Mouse (Mus musculus) spleen, embryonic (tissue): ENCODE data around the gene Tmem53.

Experiments used
- CTCF ChIA-PET: fragments of 350-600 bp; sonication (Branson Sonifier 250); formaldehyde crosslinking; loops from one replicate; lab custom pipeline; 2022; lab: Charles Lee

Gene Tmem53

DNA sequence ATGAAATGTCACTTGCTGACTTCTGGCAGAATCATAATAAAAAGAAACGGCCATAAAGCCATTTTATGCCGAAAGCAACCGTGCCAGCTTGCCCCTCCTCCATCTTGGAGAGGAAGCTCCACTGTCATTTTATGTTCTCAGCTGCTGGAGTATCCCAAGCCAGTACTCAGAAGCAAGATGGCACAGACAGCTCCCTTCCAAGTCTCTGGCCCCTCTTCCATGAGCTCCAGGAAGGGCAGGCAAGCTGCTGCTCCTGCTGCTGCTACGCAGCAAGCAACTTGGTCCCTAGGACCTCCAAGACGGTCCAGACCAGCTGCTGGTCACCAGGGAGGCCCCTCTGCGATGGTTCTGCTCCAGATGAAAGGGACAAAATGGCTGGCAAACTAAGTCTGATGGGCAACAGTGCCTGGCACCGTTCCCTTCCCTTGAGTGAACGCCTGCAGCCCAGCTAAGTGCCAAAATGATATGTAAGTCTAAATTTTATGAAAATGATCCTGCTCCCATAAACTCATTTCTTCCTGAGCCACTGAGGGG lies 28.7 kb downstream of the Tmem53 start:
- CTCF ChIA-PET, result no interaction called here

DNA sequence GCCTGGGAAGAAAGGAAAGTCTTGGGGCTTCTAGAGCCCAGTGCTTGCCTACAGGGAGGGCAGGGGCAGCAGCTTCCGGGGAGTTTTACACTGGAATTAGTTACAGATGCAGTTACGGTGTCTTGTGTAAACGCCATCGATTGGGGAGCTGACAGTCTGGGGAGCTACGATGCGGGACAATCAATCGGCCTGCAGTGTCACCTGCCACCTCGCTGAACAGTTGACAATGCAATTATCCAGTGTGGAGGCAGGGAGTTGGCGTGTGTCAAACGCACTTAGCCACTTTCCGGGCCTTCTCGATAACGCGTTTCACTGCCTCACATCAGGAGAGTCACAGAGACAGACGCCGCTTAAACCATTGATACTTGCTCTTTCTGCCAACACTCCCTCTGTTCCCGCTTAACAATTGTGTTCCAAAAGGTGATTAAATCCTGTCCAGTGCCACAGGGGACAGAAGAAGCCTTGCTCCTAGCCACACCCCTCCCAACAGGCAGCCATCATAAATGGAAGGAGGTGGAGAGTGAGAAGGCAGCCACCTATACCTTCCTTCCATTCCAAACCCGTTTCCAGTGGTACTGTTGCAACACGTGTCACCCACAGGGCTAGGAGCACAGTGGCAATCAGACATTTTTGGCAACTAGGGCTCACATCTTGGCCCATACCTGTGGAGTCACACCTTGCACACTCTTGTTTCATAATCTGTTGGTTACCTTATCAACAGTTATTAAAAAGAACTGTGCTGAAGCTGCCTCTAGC lies 29.5 kb downstream of the Tmem53 start:
- CTCF ChIA-PET, result no interaction called here

DNA sequence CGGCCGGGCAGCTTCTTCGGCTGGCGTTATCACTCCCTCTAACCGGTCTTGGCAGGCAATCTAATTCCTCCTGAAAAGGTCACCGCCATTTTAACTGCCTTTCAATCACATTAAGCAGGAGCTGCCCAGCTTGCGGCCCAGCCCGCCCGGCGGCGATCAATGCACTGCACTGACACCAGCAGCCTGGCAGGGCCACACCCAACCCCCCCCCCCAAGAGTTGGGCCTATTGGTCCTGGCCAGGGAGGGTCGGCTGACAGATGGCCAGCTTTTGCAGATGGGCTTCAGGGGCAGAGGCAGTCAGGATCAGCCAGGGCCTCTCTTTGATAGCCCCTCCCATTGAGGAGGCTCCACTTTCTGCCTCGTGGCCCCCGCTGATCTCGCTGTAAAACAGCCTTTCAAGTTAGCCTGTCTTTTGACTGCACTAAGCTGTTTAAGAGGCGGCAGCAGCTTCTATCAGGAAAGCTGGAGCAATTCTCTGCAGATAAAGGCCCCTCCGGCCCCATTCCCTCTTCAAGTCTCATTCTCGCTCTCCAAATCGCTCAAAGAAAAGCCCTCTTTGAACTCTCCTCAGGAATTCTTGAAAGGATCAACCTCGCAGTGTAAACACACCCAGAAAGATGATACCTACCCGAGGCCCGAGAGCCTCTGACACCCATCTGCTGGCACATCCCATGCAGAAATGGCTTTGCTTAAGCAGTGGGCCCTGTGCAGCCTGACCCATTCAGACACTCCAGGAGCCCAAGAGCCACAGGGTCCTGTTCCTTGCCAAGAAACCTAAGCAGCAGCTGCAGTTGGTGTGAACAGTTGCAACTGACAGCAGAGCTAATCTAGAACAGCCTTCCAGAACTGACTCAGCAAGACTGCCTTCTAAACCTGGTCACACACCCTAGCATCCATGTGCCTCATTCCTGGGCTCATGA lies 31.8 kb downstream of the Tmem53 start:
- CTCF ChIA-PET, result interaction anchor here (0.6 kb wide), 1 partner anchor 290 kb away, joined by 3 read pairs; no protein-coding TSS in a partner anchor

DNA sequence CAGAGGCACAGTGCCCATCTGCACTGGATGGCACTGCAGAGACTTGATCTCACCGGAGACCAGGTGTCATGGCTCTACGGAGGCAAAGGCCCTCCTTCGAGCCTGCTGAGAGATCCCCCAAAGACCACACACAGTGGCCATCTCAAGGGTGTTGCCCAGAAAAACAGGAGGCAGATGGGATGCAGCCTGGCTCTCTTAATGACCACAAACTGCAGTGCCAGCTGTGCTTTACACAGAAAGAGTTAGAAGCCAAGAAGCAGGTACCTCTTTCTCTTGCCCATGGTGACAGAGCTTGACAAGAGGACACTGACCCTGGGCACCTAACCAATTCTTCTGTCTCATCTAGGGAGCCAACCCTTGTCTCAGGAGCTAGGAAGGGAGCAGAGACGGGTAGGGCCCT lies 32.6 kb downstream of the Tmem53 start:
- CTCF ChIA-PET, result no interaction called here

DNA sequence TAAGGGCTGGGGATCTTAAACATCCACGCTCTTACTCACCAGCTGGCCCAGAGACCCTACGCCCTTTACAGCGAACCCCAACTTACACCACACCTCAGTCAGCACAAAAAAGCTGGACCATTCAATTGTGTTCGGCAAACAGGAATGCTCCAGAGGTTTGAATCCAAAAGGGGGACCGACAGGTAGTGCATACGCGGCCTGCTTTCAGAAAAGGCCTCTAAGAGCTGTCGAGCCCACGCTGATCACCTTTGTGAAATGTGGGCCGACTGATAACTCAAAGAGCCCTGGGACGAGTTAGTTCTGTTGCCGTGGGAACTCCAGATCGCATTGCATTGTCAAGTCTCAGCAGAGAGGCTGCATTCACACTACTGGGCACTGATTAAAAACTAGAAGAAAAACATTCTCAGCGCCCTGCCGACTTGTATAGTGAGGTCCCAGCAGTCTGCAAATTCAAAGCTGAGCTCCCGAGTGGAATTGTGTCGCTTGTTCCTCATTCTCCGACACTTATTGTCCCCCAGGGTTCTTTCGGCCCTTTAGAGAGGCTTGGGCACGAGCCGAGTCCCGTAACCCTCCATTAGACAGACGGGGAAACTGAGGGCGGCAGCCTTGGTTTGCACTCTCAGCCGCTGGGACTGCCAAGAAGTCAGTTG lies 36.7 kb downstream of the Tmem53 start:
- CTCF ChIA-PET, result no interaction called here

DNA sequence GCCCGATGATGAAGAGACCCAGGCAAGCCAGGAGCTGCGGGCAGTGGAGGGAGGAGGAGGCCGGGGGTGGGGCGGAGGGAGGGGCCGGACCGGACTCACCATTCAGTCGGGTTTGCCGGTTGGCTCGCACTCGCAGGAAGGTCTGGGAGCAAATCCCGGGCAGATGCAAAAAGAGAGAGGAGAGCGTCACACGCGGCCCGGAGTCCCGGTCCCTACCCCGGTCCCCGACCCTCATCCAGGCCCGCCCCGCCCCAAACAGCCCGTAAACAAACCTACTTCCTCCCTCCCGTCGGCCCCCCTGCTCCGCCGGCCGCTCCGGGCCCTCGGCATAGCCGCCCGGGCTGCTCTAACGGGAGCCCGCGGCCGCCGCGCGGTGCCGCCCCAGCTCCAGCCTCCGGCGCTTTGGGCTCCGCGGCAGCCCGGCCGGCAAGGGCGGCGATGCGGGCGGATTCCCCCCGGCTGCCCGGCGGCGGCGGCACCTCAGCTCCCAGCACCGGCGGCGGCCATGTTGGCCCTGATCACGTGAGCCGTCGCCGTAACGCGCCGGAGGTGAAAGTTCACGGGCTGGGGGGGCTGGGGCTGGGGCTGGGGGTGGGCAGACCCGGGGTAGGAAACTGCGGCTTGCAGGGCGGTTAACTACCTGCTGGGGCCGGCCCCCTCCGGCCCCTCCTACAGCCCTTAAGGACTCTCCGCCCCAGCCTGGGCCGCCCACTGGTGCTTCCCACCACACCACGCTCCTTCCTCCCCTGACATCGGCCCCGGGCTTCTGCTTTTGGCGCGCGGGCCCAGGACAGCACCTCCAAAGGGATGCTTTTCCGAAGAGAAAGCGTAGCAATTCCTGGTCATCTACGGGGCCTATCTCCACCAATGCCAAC lies 37.4 kb downstream of the Tmem53 start:
- CTCF ChIA-PET, result interaction anchor here (0.6 kb wide), 1 partner anchor 20 kb away, joined by 3 read pairs; no protein-coding TSS in a partner anchor

DNA sequence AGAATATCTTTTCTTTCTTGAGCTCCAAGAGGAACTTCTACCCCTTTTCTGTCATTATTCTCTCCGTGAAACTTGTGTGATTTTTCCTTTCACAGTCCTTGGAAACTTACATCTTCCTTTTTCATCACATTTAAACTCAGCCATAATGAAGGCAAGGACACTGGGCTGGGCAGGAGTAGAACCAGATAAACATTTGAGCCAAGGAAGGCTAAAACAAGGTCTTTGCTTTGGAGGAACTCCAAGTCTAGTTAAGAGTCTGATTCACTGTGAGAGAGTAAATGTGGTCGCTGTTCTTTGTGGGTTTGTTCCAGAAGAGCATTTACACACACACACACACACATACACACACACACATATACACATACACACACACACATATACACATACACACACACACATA lies 39.9 kb downstream of the Tmem53 start:
- CTCF ChIA-PET, result no interaction called here

DNA sequence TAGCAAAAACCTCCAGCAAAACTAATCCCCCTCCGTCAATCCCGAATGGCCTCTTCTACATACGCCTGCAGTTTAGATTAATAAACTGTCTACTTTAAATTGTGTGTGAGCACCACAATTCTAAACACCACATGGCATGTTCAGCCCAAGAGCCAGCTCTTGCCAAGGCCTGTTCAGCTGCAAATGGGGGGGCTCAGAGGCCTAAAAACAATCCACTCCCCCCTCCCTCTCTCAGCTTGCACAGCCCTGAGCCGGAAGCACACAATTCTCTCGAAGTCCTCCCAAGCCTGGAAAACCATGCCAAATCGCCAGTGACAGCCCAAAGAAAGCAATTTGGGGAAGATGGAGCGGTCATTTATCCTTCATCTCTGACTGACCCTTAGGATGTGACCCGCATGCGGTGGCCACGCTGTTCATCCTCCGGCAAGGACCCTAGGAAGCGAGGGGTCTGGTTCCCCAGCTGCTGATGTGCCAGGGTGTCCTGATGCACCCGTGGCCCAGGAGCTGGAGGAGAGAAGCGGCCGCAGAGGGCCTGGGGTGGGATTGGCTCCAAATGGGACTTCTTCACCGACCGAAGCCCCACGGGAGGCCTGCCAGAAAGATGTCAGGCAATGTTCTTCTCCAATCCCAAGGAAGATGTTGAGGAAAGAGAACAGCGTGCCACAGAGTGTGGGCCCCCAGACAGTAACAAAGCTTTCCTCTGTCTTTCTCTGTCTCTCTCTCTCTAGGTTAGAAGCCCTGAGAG lies 45.3 kb downstream of the Tmem53 start:
- CTCF ChIA-PET, result no interaction called here

DNA sequence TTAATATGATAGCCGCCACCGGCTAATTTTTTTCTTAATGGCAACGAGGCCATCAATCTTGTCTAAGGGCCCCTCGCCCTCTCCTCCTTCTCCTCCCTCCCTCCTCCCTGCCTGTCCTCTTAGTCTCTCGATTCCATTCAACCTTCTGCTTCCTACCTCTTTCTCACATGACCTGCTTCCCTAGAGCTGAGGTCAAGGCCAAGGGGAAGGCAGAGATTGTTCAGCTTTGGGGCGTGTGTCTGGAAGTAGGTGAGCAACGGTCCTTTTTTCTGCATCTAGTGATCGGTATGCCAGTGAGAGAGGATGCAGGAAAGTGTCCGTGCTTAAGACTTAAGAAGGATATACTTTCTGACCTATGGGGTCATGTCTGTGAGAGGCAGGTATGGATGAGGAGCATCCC lies 46.1 kb downstream of the Tmem53 start:
- CTCF ChIA-PET, result no interaction called here

DNA sequence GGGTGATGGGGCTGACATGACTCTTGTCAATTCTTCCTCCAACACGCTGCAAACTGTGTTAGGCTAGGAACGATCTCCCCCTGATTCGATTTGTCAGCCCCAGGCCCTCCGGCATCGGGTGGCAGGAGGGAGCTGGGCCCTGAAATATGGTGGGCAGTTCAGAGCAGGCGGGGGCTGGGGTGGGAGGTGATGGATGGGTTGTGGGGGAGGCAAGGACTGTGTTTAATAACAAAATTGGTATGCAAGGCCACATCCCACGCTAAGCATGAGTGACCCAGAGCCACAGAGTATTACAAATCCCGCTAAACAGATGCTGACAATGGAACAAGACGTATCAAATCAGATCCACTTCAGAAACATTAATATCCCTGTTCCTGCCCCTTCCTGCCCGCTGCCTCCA lies 48.2 kb downstream of the Tmem53 start:
- CTCF ChIA-PET, result no interaction called here

DNA sequence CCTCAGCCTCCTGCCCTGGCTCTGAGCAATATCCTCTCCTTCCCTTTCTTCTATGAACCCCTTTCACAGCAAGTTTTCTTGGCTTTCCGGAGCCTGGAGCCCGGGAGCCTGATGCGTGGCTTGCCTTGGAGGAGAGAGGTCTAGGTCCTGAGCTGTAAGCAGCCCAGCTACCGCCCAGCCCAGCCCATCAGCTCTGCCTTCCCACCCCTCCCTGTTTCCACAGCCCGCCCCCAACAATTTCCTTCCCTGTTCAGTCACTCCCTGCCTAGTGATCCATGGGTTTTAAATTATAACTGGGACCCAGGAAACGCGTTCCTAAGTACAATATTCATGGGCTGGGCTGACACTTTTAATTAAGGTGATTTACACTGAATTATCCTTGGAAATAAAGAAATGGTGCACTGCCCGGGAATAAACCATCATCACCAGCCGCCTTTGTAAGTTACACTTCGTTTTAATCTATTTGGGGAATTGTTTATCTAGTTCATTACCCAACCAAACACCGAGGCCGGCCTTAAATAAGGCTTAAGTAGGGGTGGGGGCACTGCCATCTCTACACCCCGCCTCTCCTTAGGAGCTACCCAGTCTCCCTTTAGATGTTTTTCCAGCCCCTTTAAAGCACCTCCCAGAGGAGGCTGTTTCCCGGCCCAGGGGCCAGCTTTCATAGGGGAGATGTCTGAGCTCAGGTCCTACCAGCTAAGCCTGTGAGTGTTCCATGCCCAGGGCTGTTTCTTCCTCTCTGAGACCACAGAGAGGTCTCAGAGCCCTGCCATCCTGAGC lies 50.5 kb downstream of the Tmem53 start:
- CTCF ChIA-PET, result no interaction called here

DNA sequence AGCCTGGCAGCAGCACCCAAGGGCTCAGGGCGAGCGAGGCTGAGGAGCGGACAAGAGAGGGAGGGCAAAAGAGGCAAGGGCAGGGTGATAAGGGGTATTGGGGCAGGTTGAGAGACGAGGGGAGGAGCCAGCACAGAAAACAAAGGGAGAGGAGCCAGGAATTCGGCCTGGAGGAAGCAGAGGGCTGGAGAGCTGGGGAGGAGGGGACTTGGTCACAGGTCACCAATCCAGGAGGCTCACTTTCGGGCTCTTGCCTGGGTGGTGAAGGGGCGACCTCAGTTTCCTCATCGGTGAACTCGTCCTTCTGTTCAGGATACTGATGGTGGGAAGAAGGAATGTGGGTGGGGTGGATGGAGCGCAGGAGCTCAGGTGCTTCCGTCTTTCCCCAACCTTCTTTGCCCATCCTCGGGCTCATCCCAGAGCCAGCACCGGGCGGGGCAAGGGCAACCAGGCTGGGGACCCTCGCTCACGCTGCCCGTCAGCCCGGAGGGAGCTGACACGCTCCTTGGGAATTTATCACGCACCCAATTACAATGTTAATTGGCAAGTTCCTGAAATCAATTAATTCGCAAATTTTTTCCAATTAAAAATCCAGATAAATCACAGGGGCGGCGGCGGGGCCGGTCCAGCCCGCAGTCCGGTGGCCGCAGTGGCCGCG lies 52.0 kb downstream of the Tmem53 start:
- CTCF ChIA-PET, result no interaction called here

DNA sequence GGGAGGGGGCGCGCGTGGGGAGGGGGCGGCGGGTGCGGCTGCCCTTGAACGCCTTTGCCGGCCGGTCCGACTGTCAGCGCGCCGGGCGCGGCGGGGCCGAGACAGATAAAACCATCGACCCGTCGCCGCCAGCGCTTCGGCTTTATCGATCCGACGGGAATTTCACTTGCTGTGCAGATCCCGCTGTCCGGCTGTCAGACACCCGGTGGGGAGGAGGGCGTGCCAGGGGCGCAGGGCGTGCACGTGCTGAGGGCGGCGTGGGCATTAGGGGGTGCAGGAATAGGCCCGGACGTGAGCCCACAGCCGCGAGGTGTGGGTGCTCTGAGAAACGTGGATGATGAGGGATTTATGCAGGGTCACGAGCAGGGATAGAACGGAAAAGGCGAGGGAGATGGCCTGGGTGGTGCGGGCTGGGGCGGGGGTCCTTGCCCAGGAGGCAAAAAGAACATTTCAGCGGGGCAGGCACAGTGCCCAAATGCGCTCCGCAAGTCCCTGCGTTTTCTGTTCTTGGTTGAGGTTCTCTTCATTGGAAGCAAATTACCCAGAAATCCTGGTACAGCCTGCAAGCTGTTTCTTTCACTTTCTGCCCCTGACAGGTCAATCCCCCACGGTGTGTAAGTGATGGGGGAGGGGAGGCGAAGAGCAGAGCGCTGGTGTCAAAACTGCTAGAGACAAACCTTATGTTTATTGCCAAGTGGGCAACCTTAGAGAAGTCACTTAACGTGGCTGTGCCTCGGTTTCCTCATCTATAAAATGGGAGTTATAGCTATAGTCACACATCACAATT lies 52.7 kb downstream of the Tmem53 start:
- CTCF ChIA-PET, result no interaction called here

DNA sequence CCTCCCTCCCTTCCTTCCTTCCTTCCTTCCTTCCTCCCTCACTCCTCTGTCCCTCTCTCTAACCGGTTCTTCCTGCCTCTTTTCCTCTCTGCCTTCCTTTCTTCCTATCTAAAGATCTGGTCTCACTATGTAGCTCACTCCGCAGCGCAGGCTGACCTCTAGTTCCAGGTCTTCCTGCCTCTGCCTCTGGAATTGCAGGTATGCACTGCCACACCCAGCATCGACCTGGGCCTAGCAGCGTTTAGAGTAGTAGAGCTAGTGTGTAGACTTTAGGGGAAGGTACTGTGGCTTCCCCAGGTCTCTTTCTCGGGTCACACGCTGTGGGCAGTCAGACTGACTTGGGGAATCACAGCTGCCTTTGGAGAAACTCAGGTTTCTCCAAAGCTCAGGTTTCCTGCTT lies 53.7 kb downstream of the Tmem53 start:
- CTCF ChIA-PET, result no interaction called here

DNA sequence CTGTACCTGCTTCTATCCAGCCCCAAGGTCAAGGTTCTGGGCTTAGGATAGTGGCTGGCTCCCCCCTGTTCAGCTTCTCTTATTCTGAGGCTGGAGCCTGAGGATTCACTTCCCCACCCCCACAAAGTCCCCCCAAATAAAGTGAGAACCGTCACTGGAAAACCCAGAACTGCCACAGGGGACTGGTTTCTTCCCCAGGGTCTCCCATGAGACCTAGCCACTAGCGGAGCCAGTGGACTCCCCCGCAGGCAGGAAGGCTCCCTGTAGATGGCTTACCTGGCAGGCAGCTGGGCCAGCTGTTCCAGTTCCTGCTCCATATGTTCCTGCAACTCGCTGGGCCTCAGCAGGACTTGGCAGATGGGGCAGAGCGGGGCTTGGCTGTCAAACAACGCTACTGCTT lies 55.5 kb downstream of the Tmem53 start:
- CTCF ChIA-PET, result no interaction called here

DNA sequence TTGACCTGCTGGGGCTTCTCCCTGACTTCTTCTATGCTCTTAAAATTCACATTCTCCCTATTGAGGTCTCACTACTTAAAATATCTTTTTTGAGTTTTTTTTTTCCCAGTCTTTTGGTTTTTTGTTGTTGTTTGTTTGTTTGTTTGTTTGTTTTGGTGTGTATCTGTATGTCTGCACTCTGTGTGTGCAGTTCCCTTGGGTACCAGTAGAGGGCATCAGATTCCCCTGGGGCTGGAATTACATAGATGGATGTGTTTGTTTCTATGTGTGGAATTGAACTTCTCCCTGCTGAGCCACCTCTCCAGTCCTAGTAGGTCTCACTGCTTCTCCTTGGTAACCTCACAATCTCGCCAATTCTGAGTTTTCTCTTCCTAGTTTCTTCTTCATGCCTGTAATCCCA lies 57.7 kb downstream of the Tmem53 start:
- CTCF ChIA-PET, result no interaction called here

DNA sequence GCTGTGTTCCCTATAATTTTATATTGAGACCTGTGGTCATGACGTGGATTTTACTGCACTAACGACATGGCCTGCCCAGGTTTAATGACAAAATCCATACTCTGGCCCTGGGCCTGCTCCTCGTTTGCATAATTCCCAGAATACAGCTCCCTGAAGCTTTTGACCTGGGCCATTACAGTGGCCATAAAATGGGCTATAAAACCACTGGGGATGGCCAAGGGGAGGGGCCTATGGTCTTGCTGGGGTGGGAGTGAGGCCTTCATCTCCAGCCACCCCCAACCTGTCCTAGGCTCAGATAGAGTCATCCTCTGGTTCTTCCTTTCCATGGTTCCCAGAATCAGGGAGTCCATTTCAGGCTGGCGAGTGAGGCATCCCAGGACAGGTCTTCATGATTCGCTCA lies 60.1 kb downstream of the Tmem53 start:
- CTCF ChIA-PET, result no interaction called here

DNA sequence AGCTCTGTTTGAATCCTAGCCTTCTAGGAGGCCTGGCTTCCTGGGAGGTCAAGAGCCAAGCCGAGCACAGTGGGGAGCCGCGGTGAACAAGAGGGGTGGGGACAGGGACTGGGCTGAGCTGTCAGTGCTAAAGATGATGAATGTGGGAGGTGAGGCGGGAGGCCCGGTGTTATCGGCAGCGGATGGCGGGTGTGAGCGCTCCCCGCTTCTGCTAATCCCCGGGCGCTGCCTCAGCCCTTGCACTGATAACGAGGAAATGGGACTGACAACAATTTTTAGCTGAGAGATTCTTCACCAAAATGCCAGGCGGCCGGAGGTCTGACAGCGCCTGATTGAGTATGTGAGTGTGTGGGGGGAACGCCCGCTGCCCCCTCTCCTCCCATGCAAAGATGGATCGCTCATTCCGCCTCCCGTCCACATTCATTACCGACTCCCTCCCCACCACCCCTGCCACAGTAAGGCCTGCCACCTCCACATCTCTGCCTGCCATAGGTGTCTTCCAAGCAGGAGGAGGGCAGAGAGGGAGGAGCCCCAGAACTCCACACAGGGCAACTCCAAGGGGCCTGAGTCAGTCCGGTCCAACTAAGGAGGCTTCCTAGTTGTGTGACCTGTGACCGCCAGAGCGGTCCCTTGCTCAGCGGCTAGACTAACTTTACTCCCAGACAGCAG lies 60.8 kb downstream of the Tmem53 start:
- CTCF ChIA-PET, result no interaction called here
